Mouse (Mus musculus) retina, embryonic 14.5 days (tissue): ENCODE results near the gene Cog4.

Experiments
- DNase-seq: peaks from one replicate; pipeline ENCODE4 v3.0.0-alpha.2; 2015; ENCODE audit warnings: low spot score

Gene Cog4

DNA sequence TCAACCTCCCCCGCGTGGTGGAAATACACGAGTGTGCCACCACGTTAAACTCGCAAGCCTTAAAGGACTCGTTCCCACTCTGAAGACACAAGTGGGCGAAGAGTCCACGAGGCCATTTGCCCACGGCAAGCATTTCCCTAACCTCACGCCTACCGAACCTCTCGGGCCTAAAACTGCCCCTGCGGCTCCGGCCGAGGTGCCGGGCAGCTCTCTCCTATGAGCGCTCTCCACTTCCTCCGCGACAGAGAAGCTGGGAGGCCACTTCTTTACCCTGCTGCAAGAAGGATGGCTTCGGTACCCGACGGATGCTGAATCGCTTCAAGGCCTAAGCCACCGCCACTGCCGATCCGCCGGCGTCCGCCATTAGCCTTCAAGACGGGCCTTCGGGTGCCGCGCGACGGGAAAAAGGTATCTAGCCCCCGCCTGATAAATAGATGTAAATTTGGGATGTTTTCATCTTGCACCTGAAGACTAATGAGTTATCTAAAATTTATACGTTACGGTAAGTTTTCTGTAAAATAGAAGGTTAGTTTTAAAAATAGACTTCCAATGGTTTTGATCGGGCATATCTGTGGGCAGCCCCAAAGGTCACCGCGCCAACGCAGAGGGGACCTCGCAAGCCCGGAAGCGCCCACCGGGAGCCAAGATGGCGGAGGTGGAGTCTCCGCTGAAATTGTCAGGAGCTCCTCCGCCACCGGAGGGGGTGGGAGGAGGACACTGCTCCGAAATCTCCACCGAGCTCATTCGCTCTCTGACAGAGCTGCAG, at the start of gene Cog4, which contains the start of gene Sf3b3:
Gene Cog4 (plus strand): TSS at position 196 of the 766 bp plus-strand sequence.
Gene Sf3b3 (minus strand): TSS at position 383 of the 766 bp plus-strand sequence.
- peak; percentile 93 for DNase-seq

DNA sequence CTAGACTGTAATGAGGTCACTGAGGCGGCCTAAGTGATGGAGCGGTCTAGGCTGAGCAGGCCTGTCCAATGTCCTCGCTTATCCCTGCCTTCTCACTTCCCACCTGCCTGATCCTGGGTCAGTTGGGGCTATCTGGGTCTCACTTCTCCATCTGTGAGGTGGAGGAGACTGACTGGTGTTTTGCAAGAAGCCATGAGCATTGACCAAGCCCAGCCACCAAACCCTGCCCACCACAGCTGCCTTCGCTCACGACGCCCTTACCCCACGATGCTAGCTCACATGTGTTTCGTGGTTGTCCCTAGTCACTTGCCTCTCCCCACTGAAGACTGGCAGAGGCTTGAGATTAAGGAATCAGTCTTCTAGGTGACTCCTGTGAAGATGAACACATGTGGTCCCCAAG, 49.3 kb upstream of the Cog4 start:
- DNase-seq: no peak

DNA sequence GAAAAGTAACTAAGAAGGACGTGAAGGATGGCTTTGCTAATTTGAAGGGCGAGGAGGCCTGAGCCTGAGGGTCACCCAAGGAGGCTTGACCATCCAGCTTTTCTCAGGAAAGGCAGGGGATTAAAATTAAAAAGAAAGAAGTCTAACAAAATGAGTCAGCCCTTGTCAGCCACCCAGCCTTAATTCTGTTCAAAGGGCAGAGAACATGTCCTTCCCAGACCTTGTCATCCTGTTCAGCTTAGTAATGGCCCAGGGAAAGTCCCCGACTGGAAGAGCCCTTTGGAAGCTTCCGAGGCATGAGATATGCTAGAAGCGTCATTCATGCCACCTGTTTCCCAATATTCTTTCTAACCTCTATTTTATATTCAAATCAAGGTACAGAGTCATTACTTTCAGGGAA, 43.4 kb upstream of the Cog4 start:
- DNase-seq: no peak

DNA sequence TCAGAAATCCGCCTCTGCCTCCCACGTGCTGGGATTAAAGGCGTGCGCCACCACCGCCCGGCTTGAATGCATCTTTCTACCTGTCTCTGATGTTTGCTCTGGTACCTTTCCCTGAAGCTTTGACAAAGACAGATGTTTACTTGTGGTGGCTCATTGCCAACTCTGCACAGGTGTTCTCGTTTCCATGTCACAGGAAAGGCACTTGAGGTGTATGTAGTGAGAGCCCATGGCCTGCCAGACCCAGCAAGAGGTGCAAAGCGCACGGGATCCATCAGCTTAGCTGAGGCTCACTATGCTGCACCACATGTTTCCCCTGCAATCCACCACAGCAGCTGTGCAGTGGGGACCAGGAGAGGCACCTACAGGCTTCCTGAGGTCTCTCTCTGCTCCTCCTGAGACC, 42.5 kb upstream of the Cog4 start:
- no peak for DNase-seq

DNA sequence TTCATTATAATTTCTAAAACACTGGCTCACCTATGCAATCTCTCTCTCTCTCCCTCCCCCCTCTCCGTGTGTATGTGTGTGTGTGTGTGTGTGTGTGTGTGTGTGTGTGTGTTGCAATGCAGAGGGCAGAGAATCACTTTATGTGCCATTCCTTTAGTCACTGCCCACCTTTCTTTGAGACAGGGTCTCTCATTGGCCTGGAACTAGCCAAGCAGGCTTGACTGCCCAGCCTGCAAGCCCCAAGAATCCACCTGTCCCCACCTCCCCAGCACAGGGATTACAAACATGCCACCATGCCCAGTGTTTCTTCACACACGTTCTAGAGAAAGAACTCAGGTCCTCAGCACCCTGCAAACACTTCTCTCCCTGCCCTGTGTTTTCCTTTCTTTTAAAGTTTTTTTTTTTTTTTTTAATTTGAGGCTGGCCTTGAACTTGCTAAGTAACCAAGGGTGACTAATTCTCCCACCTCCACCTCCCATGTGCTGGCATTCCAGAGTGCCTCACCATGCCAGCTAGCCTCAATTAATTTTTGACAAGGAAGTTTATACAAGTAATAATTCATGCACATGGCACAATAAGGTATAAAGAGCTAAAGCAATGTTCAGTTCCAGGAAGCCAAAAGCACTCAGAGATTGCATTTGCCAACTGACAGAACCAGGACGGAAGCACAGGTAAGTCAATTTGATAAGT, 41.4 kb upstream of the Cog4 start:
- no peak for DNase-seq

DNA sequence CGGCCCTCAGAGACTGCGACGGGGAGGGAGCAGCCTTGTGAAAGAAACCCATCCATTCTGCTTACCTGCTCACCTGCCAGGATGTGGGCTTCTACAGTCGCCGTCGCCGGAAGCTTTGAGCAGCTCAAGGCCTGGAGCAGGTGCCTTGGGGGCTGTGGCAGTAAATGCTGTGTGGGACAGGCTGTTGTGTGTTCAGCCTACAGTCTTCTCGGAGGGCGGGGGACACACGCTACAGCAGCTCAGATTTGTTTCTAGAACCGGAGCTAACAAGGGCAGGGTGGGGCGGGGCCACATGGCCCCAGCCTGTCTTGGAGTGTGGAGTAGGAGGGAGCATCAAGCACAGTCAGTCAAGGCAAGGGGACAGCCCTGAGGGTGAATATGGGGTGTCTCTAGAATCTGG, 40.7 kb upstream of the Cog4 start, which contains the start of gene Il34:
Gene Il34 (minus strand): TSS at position 256 of the 400 bp plus-strand sequence.
- no peak for DNase-seq

DNA sequence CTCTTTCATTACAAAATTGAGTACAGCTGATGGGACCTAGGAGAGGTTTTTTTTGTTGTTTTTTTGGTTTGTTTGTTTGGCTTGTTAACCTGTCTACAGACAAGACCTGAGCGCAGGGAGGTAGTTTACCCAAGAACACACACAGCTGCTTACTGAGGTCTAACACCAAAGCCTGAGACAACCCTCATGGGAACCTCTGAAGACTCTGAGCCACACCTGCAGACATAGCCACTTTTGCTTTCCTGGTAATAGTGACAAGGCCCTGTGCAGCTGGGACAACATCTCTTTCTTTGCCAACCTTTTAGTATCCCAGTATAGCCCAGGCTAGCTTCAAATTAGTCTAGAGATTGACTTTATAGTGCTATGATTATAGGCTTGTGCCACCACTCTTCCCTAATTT, 40.3 kb upstream of the Cog4 start:
- no peak for DNase-seq

DNA sequence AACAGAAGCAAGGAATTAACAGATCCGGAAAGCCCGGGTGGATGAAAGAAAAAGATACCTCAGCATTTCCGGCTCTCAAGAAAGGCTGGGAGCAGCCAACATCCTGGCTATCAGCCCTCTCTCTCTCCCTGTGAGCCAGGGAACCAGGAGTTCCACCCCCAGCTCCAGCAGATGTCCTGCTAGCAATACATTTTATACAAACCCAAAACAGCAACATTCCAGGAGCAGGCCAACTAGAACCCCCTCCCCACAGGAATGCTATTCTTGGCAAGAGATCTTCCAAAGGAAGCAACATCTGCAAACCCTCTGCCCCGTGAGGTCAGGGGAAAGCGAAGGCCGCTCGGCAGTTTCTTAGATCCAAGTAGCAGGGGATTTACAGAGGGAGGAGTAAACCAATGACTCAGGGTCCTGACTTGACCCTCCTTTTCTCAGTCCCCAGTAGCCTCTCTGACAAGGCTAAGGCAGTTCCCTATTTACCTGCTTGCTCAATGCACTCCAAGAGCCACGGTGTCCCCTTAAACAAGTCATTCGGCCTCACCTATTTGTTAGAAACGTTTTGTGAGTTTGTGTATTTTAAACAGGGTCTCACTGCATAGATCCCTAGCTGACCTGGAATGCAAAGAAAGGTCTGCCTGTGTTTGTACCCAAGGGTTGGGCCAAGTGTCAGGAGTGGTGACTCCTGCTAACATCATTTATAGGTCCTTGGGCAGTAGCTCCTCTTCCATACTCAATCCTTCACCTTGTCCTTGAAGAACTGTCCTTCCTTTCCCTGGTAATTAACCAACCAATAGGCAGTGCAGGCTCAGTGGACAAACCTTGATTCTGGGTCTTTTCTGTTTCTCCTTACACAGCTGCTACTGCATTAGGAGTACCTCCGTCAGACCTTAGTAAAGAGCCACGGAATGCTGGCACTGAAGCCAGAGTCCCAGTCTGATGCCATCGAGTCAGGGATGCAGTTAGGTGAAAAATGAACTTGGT, 37.6 kb upstream of the Cog4 start:
- peak; percentile 6 for DNase-seq

DNA sequence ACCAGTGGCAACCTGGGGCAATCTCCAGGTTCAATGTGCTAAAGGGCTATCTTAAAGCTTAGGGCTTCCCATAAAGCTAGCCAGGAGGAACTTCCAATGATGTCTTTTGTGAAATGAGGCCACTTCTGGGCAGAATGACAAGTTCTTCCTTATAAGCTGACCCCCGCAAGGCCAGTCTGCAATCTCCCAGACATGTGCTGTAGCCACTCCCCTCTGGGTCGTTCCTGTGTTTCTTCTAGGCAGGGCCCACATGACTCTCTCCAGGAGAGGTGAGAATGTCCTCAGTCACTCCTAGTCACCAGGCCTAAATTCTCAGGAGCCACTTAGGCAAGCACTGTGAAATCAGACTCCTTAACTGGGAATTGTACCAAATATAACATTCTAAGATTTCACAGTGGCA, 36.6 kb upstream of the Cog4 start:
- DNase-seq: no peak

DNA sequence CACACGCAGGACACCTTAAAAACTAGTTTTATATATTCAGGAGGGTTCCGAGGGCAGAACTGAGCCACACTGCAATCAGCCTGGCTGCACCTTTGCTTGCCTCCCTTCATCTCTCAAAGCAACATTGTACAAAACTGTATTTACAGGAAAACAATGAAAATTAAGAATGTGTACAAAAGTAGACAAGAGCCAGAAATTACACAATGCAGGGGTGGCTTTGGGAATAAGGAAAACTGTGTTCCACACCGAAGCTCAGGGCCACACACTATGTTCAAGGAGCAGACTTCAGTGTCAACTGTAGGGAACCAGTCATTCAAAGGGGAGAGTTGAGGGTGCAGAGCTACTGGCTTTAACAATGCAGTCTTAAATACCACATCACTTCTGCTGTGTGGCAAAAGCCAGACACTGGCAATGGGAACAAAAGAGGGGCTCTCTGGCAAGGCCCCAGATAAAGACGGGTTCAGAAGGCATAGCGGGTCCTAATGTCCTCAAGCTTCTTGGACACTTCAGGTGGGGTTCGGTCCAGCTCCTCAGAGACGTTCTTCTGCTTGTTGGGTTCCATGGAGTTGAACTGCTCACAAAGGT, 35.8 kb upstream of the Cog4 start:
- DNase-seq: no peak

DNA sequence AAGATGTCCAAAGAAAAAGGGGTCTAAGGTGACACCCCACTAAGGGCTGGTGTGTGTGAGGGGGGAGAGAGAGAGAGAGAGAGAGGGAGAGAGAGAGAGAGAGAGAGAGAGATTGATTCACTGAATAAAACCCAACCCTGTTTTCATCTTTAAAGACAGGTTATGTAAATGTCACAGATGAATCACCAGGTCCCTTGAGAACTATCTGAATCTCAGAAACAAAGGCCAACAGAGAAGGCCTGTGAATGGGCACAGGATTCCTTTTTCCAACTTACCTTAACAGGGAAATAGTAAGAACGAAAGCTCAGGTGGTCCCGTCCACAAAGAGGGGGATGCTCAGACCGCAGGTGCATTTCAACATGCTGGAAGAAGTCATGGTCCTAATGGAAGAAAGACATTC, 35.3 kb upstream of the Cog4 start:
- DNase-seq: no peak

DNA sequence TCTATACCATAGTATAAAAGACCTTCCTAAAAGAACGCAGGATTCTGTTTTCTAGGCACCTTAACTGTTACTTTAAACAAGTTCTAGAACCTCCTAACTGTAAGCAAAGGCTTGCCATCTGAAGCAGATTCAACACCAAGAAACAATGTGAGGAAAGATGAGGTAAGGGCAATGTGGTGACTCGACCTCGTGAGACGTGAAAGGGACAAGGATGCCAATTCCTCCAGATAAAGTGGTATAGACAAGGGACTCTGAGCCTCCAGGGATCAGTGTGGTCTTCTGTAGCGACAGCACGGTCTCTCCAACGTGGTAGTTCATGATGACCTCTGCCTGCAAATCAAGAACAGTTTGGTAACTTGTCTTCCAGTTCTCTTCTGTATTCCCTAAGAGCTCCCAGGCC, 34.6 kb upstream of the Cog4 start:
- no peak for DNase-seq

DNA sequence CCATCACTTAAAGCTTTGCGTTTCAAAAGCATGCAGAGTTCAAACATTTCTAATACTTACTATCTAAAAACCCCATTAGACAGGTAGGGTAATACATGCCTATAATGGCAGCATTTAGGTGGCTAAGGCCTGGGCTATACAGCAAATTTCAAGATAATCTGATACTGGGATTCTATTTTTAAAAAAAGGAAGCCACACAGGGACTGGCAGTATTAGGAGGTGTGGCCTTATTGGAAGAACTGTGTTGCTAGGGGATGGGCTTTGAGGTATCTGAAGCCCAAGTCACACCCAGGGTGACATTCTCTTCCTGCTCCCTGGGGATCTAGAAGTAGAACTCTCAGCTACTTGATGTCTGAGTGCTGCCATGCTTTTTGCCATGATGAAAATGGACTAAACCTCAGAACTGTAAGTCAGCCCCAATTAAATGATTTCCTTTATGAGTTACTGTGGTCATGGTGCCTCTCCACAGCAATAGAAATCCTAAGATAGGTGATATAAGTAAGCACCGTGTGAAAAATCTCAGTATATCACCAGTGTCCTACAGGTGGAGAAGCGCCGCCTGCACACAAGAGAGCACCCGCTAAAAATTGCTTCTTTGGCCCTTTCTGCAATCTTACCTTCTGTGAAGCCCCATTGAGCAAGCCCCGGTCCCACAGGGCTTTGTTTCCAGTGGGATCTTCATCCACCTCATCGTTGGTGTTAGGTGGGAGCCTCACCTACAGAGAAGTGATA, 33.9 kb upstream of the Cog4 start:
- DNase-seq: no peak

DNA sequence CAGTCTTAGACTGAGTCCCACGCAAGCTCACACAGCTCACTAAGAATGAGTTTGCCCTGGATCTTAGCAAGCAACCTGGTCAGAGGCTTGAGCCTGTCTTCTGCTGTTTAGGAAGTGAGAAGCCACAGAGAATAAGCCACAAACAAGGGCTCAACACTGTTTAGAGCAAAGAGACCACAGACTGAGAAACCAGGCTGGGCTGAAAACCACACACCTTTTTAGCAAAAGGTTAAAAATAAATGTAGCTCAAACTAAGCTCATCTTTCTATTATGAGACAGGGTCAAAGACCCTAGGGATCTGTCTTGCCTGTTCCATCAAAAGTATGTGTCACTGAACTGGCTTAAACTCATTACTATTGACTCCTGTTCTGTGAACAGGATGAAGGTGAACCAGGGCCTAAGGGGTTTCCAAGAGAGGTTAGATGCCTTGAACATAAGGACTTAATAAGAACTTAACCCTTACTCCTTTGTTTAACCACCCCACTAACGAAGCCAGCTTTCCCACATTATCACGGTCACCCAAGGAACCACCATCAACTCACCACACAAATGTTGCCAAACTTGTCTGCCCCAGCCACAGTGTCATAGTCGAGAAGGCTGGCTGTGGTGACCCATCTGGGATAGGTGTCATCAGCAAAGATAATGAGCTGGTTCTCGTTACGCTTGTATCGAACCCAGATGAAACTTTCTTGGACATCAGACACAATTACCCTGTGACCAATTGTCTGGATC, 33.2 kb upstream of the Cog4 start:
- no peak for DNase-seq

DNA sequence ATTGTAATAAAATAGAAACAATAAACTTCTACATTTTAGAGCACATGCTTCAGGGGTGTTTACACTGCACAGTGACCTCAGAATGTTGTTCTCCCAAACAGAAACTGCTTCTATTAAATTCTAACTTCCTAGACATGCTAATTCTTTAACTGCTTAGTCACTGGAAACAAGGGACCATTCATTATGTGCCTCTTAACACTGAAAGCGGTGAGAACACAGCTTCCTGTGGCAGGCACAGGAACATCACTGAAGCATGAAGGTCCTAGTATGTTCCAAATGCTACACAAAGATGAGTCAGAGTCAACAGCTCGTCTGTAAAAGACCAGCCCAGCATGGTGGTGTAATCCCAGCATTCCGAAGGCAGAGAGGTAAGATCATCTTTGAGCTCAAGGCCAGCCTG, 31.1 kb upstream of the Cog4 start:
- no peak for DNase-seq

DNA sequence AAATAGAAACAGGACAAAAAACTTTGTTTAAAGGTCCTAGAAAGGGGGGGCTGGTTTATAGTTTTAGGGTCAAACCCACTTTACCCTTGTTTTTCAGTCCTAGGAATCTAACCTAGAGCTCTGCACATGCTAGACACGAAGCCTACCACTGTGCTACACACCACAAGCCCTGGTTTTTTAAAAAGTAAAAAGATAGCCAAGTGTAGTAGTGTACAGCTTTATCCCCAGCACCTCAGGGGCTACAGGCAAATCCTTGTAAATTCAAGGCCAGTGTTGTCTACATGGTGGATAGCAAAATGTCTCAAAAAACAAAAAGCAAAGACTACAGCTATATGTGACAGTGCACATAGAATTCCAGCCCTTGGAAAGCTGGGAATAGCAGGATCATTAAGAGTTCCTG, 29.4 kb upstream of the Cog4 start:
- DNase-seq: no peak

DNA sequence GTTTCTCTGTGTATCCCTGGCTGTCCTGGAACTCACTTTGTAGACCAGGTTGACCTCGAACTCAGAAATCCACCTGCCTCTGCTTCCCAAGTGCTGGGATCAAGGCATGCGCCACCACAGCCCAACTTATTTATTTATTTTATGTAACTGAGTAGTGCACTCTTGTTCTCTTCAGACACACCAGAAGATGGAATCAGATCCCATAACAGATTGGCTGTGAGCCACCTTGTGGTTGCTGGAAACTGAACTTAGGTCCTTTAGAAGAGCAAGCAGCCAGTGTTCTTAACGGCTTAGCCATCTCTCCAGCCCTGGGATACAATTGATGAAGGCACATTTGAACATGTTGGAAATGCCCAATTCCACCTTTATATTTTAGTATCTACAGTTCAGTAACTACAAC, 27.8 kb upstream of the Cog4 start:
- DNase-seq: no peak

DNA sequence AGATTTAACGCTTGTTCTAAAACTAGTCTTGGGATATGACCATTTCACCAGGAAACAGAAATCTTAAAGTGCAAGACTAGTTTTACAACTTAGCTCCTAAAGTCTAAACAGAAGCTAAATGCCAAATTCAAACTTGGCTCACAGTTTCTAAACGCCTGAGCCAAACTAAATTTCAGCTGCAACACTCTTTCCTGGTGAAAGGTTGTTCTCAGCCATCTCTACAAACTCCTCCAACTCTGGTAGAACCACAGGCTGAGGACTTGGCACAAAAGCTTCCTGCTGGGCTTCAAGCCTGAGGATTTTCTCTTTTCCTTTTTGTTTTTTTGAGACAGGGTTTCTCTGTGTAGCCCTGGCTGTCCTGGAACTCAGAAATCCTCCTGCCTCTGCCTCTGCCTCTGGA, 26.1 kb upstream of the Cog4 start:
- no peak for DNase-seq

DNA sequence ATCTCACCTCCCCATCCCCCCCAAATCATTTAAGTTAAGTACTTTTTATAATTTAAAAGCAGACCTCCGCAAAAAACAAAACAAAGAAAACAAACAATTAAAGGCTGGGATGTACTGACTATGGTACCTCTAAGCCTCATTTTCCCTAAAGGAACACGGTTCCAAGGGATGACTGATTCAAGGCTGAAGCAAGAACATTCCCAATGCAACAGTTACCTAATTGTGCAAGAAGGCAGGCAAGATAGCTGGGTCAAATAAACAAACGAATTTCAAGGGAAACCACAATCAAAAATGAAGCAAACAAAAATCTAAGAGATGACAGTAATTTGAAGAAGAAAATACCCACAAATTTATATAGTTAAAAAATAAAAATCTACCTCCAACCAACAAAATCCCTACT, 24.4 kb upstream of the Cog4 start:
- DNase-seq: no peak

DNA sequence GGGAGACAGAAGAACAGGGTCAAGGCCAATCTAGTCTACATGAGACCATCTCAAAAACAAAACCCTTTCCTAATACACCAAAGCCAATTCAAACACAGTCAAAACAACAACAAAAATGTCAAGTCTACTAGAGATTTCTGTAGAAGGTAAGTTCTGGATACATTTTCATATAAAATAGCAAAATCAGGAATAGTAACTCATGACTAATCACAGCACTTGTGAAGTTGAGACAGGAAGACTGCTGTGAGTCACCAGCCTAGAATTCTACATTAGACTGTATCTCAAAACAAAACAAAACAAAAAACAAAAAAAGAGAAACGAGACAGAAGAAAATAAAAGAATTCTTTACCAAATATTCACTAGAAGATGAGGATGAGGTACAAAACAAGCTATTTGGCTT, 21.5 kb upstream of the Cog4 start:
- no peak for DNase-seq

DNA sequence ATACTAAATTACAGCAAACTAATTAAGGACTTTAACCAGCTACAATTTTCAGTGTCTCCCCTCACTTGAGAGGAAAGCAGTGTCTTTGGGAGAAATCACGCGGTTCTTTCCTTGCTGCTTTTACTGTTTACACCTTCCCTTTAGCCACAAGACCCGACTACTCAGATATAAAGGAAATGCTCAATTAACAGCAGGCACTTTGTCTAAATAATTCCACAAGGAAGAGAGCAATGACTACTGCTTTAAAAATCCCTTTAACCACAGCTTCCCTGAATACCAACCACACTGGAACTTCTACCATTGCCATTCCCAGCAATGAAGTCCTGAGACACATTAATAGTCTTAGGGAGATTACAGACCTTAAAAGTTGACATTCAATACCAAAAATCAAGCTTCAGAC, 17.9 kb upstream of the Cog4 start:
- no peak for DNase-seq
